ENCODE assay signal across 14 mouse cellular contexts in the genomic region with DNA sequence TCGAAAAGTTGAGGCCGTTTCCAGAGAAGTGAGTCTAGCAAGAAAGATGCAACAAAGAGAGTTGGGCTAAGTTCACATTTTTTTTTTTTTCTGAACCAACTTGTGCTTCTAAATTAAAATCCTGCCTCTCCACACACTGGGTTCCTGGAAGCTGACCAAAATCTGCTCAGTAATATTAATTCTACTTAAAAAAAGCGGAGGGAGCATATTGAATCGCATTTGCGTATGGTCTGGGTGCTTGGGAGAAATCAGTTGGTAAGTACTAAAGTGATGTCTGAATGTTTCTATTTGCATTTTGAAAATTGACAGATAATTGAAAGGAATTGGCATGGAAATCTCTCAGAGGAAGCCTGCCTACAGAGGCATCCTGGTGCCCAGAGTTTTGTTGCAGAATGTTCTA.
"Had no signal": no experiment of that assay in that cellular context is flagged by ENCODE, and none has a peak within 500 bp of the region (broad histone marks: within the 10 kb centered on the region; RNA-seq: fewer than 3 reads in every experiment).

No protein-coding gene starts in this region.

- DNase-seq: kidney, adult 18-20 months; kidney, postnatal 14 days; lung, adult 2 months; lung, postnatal 36 days; right cerebral cortex, postnatal 14 days had no signal

- H3K27ac ChIP-seq: intestine, embryonic 15.5 days; limb, embryonic 10.5 days; liver, embryonic 15.5 days; midbrain, embryonic 10.5 days; midbrain, embryonic 15.5 days; stomach, embryonic 15.5 days had no signal

- H3K4me3 ChIP-seq: intestine, embryonic 15.5 days; limb, embryonic 10.5 days; liver, embryonic 15.5 days; midbrain, embryonic 10.5 days; midbrain, embryonic 15.5 days; neural tube, embryonic 13.5 days; stomach, embryonic 15.5 days had no signal

- H3K9me3 ChIP-seq: intestine, embryonic 15.5 days; limb, embryonic 10.5 days; liver, embryonic 15.5 days; midbrain, embryonic 10.5 days; midbrain, embryonic 15.5 days; neural tube, embryonic 13.5 days; stomach, embryonic 15.5 days had no signal

- H3K9ac ChIP-seq: intestine, embryonic 15.5 days; liver, embryonic 15.5 days; midbrain, embryonic 15.5 days; neural tube, embryonic 13.5 days; stomach, embryonic 15.5 days had no signal

- ATAC-seq: intestine, embryonic 15.5 days; lung, postnatal 0 days; midbrain, embryonic 15.5 days had no signal

- H3K36me3 ChIP-seq: intestine, embryonic 15.5 days; limb, embryonic 10.5 days; liver, embryonic 15.5 days; midbrain, embryonic 10.5 days; midbrain, embryonic 15.5 days; neural tube, embryonic 13.5 days; stomach, embryonic 15.5 days had no signal

- H3K27me3 ChIP-seq: intestine, embryonic 15.5 days; liver, embryonic 15.5 days; neural tube, embryonic 13.5 days; stomach, embryonic 15.5 days had no signal

- H3K4me1 ChIP-seq: intestine, embryonic 15.5 days; liver, embryonic 15.5 days; stomach, embryonic 15.5 days had no signal

- H3K4me2 ChIP-seq: intestine, embryonic 15.5 days; liver, embryonic 11.5 days; liver, embryonic 15.5 days; midbrain, embryonic 15.5 days; neural tube, embryonic 13.5 days; stomach, embryonic 15.5 days had no signal
